Mouse (Mus musculus) liver, embryonic 14.5 days (tissue): ENCODE measurements around the gene Anks1. TPM values are rescaled to one million over a fixed set of nuclear protein-coding genes. Genes with fewer than 3 reads are reported as not detected.
A peak's percentile ranks its signal among the peaks of the same experiment; 100 is the strongest.

Experiments used
- ATAC-seq: fragments of 200-750 bp; cut with Nextera tagmentation; 2 replicates; pipeline ENCODE4 v1.8.0; 2017; ENCODE audit warnings: moderate number of reproducible peaks, mild to moderate bottlenecking, moderate library complexity; ENCODE audit not compliant: insufficient read depth
- DNase-seq, 3 experiments: peaks; one replicate each; pipeline ENCODE4 v3.0.0-alpha.2; 2012 to 2013; ENCODE audit warnings: low read depth in 3 of 3, low spot score in 3 of 3
- H3K27ac ChIP-seq: fragments of 300-500 bp; sonication (generic); 2 replicates; pipeline ENCODE4 v1.5.1; 2014; ENCODE audit warnings: moderate library complexity, mild to moderate bottlenecking, control low read depth, inconsistent platforms
- H3K27me3 ChIP-seq: fragments of 300-500 bp; sonication (generic); 2 replicates; pipeline ENCODE4 v1.6.1; 2014; ENCODE audit warnings: mild to moderate bottlenecking, low read length, moderate library complexity; ENCODE audit not compliant: control insufficient read depth, insufficient read depth
- H3K36me3 ChIP-seq: fragments of 300-500 bp; sonication (generic); replicated peaks from 2 replicates; pipeline ENCODE4 v1.6.1; 2014; ENCODE audit warnings: low read depth; ENCODE audit not compliant: control insufficient read depth, insufficient read depth
- H3K4me1 ChIP-seq, 2 experiments: fragments of 200-500 bp in 1 of 2; fragments of 300-500 bp in 1 of 2; sonication (generic) in 1 of 2; replicated peaks; 2 replicates each; pipeline ENCODE4 v1.6.1; 2012 to 2014; ENCODE audit warnings: antibody characterized with exemption in 1 of 2, inconsistent platforms in 1 of 2, low read length in 1 of 2; ENCODE audit not compliant: control insufficient read depth in 2 of 2, insufficient read depth in 2 of 2
- H3K4me2 ChIP-seq: fragments of 300-500 bp; sonication (generic); 2 replicates; pipeline ENCODE4 v1.6.1; 2014; ENCODE audit warnings: low read depth, mild to moderate bottlenecking, control low read depth, moderate library complexity
- H3K4me3 ChIP-seq, 2 experiments: fragments of 200-500 bp in 1 of 2; fragments of 300-500 bp in 1 of 2; sonication (generic) in 1 of 2; 2 replicates each; pipeline ENCODE4 v1.5.1; 2012 to 2014; ENCODE audit warnings: low read depth in 2 of 2, low read length in 2 of 2, mild to moderate bottlenecking in 2 of 2, control low read depth in 1 of 2, inconsistent platforms in 1 of 2, moderate library complexity in 1 of 2; ENCODE audit not compliant: insufficient read depth in 1 of 2
- H3K9ac ChIP-seq: fragments of 300-500 bp; sonication (generic); replicated peaks from 2 replicates; pipeline ENCODE4 v1.6.1; 2014; ENCODE audit warnings: mild to moderate bottlenecking, control low read depth, moderate library complexity
- H3K9me3 ChIP-seq: fragments of 300-500 bp; sonication (generic); 2 replicates; pipeline ENCODE4 v1.6.1; 2016; ENCODE audit warnings: low read length, mixed read lengths; ENCODE audit not compliant: control insufficient read depth
- CTCF ChIP-seq: IDR thresholded peaks from 2 replicates; pipeline ENCODE4 v1.5.1; 2016; ENCODE audit warnings: antibody characterized with exemption, low read depth, control low read depth
- EP300 ChIP-seq: IDR thresholded peaks from 2 replicates; pipeline ENCODE4 v1.6.1; 2016; ENCODE audit warnings: antibody characterized with exemption, low read depth
- WGBS: fragments of 180-500 bp; shearing (Covaris S2); extraction: QIAGEN DNeasy Blood & Tissue Kit; methylation state at CpG from one replicate; pipeline ENCODE4 v1.1.7; 2014; ENCODE audit not compliant: insufficient replicate concordance; 5-methylcytosine and 5-hydroxymethylcytosine counted together
- polyA plus RNA-seq, 2 experiments: library from polyadenylated mRNA; depleted of rRNA in 1 of 2; stranded (reverse) in 1 of 2; unstranded in 1 of 2; fragments of >200 nt; fragmentation: Nextera tagmentation in 1 of 2; extraction: Ambion mirVana in 1 of 2; gene quantifications; 2 replicates each; pipeline versions ENCODE4 v1.2.1 to v1.2.3; 2012 to 2014

Gene Anks1
- polyA plus RNA-seq, 2 experiments, result 2.4 to 5.3 TPM

GRCm38 (mm10) chr17:27925504-27925903 is 16.4 kb downstream of the Anks1 start:
- ATAC-seq, result no peak
- H3K27ac ChIP-seq, result no peak overlapping the region

GRCm38 (mm10) chr17:27930291-27930690 is 21.2 kb downstream of the Anks1 start:
- ATAC-seq (no peak), DNase-seq (no peak)
- Histone ChIP-seq H3K4me3 (no peak overlapping the region), H3K27me3 (no peaks in the 10 kb centered on the region), H3K4me2 (no peak overlapping the region), H3K4me1 (no peaks in the 10 kb centered on the region), H3K27ac (no peak overlapping the region), H3K9me3 (no peaks in the 10 kb centered on the region), H3K9ac (no peak overlapping the region), H3K36me3 (no peaks in the 10 kb centered on the region)
- TF ChIP-seq CTCF (no peak), EP300 (no peak)
- WGBS, result 72% methylated on average over 5 of the region's 5 CpGs

More at GRCm38 (mm10) chr17:27925504-27925903, 16.4 kb downstream of the Anks1 start:
- DNase-seq, result no peak
- H3K9ac ChIP-seq, result no peak overlapping the region
- TF ChIP-seq EP300, result no peak
- TF ChIP-seq CTCF, result 0 out of 2 replicates have a peak, but pooled peaks have one; percentile 5
- H3K4me3 ChIP-seq, result no peak overlapping the region
- H3K4me1 ChIP-seq, result no peaks in the 10 kb centered on the region; a peak in 1 of 4 replicates
- H3K9me3 ChIP-seq, result no peaks in the 10 kb centered on the region
- no peaks in the 10 kb centered on the region for H3K36me3 ChIP-seq
- 54% methylated on average over 7 of the region's 7 CpGs for WGBS
- H3K4me2 ChIP-seq, result no peak overlapping the region
- no peaks in the 10 kb centered on the region for H3K27me3 ChIP-seq

DNA sequence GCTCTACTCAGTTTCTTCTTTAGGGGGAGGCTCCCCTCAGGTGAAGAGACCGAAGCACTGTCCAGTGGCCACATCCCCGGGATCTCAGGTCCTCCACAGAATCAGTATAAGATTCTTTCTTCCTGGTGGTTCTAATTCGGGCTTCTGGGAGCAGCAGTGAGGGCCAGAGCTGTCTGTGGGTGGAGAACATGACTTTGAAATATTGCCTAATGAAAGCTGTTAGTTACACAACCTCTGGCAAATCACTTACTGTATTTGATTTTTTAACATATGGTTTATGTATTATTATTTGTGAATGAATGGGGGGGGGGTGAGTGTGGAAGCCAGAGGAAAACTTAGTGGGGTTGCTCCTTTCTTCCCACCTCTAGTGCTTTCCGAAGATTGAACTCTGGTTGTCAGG is 22.7 kb downstream of the Anks1 start:
- no peak for DNase-seq
- 60% methylated on average over 4 of the region's 4 CpGs for WGBS

DNA sequence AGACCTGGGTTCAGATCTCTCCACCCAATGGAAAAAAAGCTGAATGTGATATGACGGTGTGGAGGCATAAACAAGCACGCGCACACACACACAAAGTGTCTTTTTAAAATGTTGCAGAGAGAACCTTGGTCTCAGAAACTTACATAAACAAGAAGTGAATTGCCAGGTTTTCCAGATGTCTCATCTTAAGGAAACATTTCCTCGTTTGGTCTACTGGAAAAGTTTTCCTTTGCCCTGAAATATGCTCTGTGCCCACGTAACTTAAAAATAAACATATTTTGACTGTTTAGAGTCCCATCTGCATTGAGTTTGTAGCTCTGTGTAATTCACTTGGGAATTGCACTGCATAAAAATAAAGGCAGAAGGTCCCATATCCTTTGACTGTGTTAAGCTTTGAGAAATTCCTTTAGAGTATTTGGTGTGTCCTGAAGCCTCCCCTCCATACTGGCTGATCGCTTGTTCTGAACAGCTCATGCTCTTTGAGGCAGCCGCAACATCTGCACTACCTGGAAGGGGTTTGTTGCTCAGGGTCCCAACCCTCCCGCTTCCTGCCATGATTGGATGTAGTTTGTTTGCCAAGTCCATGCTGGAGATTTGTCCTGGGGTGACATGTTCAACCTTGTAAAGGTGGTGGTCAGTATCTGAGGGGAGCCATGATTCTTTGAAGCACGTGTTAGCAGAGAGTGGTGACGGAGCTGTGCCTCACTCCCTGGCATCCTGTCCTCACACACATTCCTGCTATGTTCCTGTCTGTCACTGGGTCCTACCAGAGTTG is 25.2 kb downstream of the Anks1 start:
- no peak overlapping the region for H3K4me2 ChIP-seq
- no peak overlapping the region for H3K27ac ChIP-seq
- no peaks in the 10 kb centered on the region for H3K36me3 ChIP-seq
- H3K4me3 ChIP-seq, result no peak overlapping the region
- WGBS, result 79% methylated on average over 10 of the region's 10 CpGs
- H3K27me3 ChIP-seq, result no peaks in the 10 kb centered on the region
- H3K9me3 ChIP-seq, result no peaks in the 10 kb centered on the region
- no peak overlapping the region for H3K9ac ChIP-seq
- ATAC-seq (no peak), DNase-seq (no peak)
- TF ChIP-seq EP300, result no peak
- no peak for TF ChIP-seq CTCF
- no peaks in the 10 kb centered on the region; a peak in 1 of 4 replicates for H3K4me1 ChIP-seq

More for the DNA sequence above, 22.7 kb downstream of the Anks1 start:
- Histone ChIP-seq H3K27me3 (no peaks in the 10 kb centered on the region), H3K9me3 (no peaks in the 10 kb centered on the region), H3K4me2 (no peak overlapping the region), H3K4me3 (no peak overlapping the region), H3K27ac (no peak overlapping the region), H3K36me3 (no peaks in the 10 kb centered on the region), H3K9ac (no peak overlapping the region), H3K4me1 (no peaks in the 10 kb centered on the region)
- ATAC-seq, result no peak
- TF ChIP-seq CTCF (no peak), EP300 (no peak)

GRCm38 (mm10) chr17:27935091-27935490 is 26.0 kb downstream of the Anks1 start:
- H3K36me3 ChIP-seq, result no peaks in the 10 kb centered on the region
- no peak overlapping the region for H3K9ac ChIP-seq
- no peak overlapping the region for H3K4me2 ChIP-seq
- H3K9me3 ChIP-seq, result no peaks in the 10 kb centered on the region
- TF ChIP-seq CTCF (no peak), EP300 (no peak)
- ATAC-seq, result no peak
- no peaks in the 10 kb centered on the region; a peak in 1 of 4 replicates for H3K4me1 ChIP-seq
- no peak for DNase-seq
- 63% methylated on average over 3 of the region's 3 CpGs for WGBS
- H3K4me3 ChIP-seq, result no peak overlapping the region
- no peaks in the 10 kb centered on the region for H3K27me3 ChIP-seq
- H3K27ac ChIP-seq, result no peak overlapping the region
